Mouse (Mus musculus) midbrain, embryonic 11.5 days (tissue): ENCODE measurements around the gene Glyctk. TPM values are rescaled to one million over a fixed set of nuclear protein-coding genes. Genes with fewer than 3 reads are reported as not detected.
"Not testable (repeated sequence)": the region's sequence is repeated elsewhere in the genome, so short reads cannot be mapped to it uniquely, and the experiment has no call there.

ENCODE experiments used
- ATAC-seq: fragments of 200-750 bp; cut with Nextera tagmentation; 2 replicates; pipeline ENCODE4 v1.8.0; 2017; ENCODE audit warnings: moderate TSS enrichment, moderate library complexity; ENCODE audit not compliant: low FRiP score
- DNase-seq: peaks from one replicate; pipeline ENCODE4 v3.0.0; 2015; ENCODE audit warnings: low spot score; ENCODE audit errors: missing footprints
- H3K27ac ChIP-seq: fragments of 300-500 bp; sonication (generic); 2 replicates; pipeline ENCODE4 v1.5.1; 2014; ENCODE audit warnings: low read depth, low read length
- H3K27me3 ChIP-seq: fragments of 300-500 bp; sonication (generic); 2 replicates; pipeline ENCODE4 v1.6.1; 2014; ENCODE audit warnings: mild to moderate bottlenecking, low read length, moderate library complexity, mixed read lengths; ENCODE audit not compliant: control insufficient read depth, insufficient read depth
- H3K36me3 ChIP-seq: fragments of 300-500 bp; sonication (generic); 2 replicates; pipeline ENCODE4 v1.6.1; 2014; ENCODE audit warnings: mild to moderate bottlenecking, low read length, moderate library complexity, mixed read lengths; ENCODE audit not compliant: control insufficient read depth, insufficient read depth
- H3K4me1 ChIP-seq: fragments of 300-500 bp; sonication (generic); 2 replicates; pipeline ENCODE4 v1.6.1; 2014; ENCODE audit warnings: low read length; ENCODE audit not compliant: control insufficient read depth, insufficient read depth
- H3K4me2 ChIP-seq: fragments of 300-500 bp; sonication (generic); 2 replicates; pipeline ENCODE4 v1.6.1; 2014; ENCODE audit warnings: mild to moderate bottlenecking, moderate library complexity
- H3K4me3 ChIP-seq: fragments of 300-500 bp; sonication (generic); 2 replicates; pipeline ENCODE4 v1.5.1; 2014; ENCODE audit warnings: low read depth, low read length
- H3K9ac ChIP-seq: fragments of 300-500 bp; sonication (generic); 2 replicates; pipeline ENCODE4 v1.6.1; 2014; ENCODE audit warnings: low read length
- H3K9me3 ChIP-seq: fragments of 300-500 bp; sonication (generic); 2 replicates; pipeline ENCODE4 v1.6.1; 2016; ENCODE audit warnings: low read length; ENCODE audit not compliant: control insufficient read depth
- WGBS: fragments of 180-500 bp; shearing (Covaris S2); extraction: QIAGEN DNeasy Blood & Tissue Kit; methylation state at CpG from one replicate; pipeline ENCODE4 v1.1.7; 2014; 5-methylcytosine and 5-hydroxymethylcytosine counted together
- polyA plus RNA-seq: library from polyadenylated mRNA; unstranded; fragments of >200 nt; fragmentation: Nextera tagmentation; extraction: Ambion mirVana; gene quantifications from 2 replicates; pipeline ENCODE4 v1.2.1, GENCODE M21; 2014

The Glyctk gene
- polyA plus RNA-seq, 1 experiment from 2014 or later: 5.6 TPM

- H3K36me3 ChIP-seq: no peaks in the 10 kb centered on the region
- no peaks in the 10 kb centered on the region for H3K9me3 ChIP-seq
- peak within 1 kb of the TSS; percentile 87 for H3K27ac ChIP-seq
- WGBS: under 1% methylated on average over 73 of the region's 81 CpGs
- peak within 1 kb of the TSS; percentile 85 for H3K9ac ChIP-seq
- no peaks in the 10 kb centered on the region for H3K27me3 ChIP-seq
- peak within 1 kb of the TSS; percentile 75 for H3K4me3 ChIP-seq
- peak; percentile 99 for DNase-seq
- H3K4me2 ChIP-seq: peak within 1 kb of the TSS; percentile 70
- H3K4me1 ChIP-seq: peaks cover 12% of the 10 kb centered on the region
- ATAC-seq: peak; percentile 93
Measured at GRCm38 (mm10) chr9:106170556-106171345, 12.8 kb upstream of the Glyctk start, which contains the start of gene Wdr82. TSS of gene Wdr82 (plus strand) at chr9:106170928.

- 41% methylated on average over 6 of the region's 6 CpGs for WGBS
- Histone ChIP-seq H3K4me2 (peak overlapping the region; percentile 70), H3K27ac (no peak overlapping the region), H3K9ac (no peak overlapping the region), H3K4me1 (peaks cover 12% of the 10 kb centered on the region), H3K9me3 (no peaks in the 10 kb centered on the region), H3K36me3 (no peaks in the 10 kb centered on the region), H3K27me3 (no peaks in the 10 kb centered on the region), H3K4me3 (peak overlapping the region; percentile 75; the same call in 1 of the 2 replicates)
- no peak for ATAC-seq
- DNase-seq: no peak
Measured at GRCm38 (mm10) chr9:106169917-106170316, 12.0 kb upstream of the Glyctk start.

GRCm38 (mm10) chr9:106169006-106169405 lies 11.1 kb upstream of the Glyctk start:
- 84% methylated on average over 1 of the region's 1 CpGs for WGBS

GRCm38 (mm10) chr9:106167703-106168102 lies 9.8 kb upstream of the Glyctk start:
- no peak for DNase-seq
- Histone ChIP-seq H3K9me3 (no peaks in the 10 kb centered on the region), H3K27me3 (no peaks in the 10 kb centered on the region), H3K36me3 (no peaks in the 10 kb centered on the region), H3K27ac (no peak overlapping the region), H3K9ac (no peak overlapping the region), H3K4me2 (no peak overlapping the region), H3K4me1 (0 out of 2 replicates have a peak, but pooled peaks cover 3% of the 10 kb centered on the region), H3K4me3 (no peak overlapping the region)
- no peak for ATAC-seq
- 41% methylated on average over 1 of the region's 1 CpGs for whole genome bisulfite sequencing

More at GRCm38 (mm10) chr9:106169006-106169405, 11.1 kb upstream of the Glyctk start:
- not testable (repeated sequence) for H3K27me3 ChIP-seq, DNase-seq, H3K36me3 ChIP-seq, H3K27ac ChIP-seq, H3K9me3 ChIP-seq, H3K9ac ChIP-seq, H3K4me3 ChIP-seq, ATAC-seq, H3K4me2 ChIP-seq
- H3K4me1 ChIP-seq: peaks cover 11% of the 10 kb centered on the region

- Histone ChIP-seq H3K27ac (no peak overlapping the region), H3K27me3 (no peaks in the 10 kb centered on the region), H3K9me3 (no peaks in the 10 kb centered on the region), H3K9ac (no peak overlapping the region), H3K4me2 (no peak overlapping the region), H3K4me1 (0 out of 2 replicates have a peak, but pooled peaks cover 3% of the 10 kb centered on the region), H3K36me3 (no peaks in the 10 kb centered on the region), H3K4me3 (no peak overlapping the region)
- WGBS: 72% methylated on average over 3 of the region's 3 CpGs
- no peak for ATAC-seq
- no peak for DNase-seq
Measured at GRCm38 (mm10) chr9:106167241-106167640, 9.3 kb upstream of the Glyctk start.

DNA sequence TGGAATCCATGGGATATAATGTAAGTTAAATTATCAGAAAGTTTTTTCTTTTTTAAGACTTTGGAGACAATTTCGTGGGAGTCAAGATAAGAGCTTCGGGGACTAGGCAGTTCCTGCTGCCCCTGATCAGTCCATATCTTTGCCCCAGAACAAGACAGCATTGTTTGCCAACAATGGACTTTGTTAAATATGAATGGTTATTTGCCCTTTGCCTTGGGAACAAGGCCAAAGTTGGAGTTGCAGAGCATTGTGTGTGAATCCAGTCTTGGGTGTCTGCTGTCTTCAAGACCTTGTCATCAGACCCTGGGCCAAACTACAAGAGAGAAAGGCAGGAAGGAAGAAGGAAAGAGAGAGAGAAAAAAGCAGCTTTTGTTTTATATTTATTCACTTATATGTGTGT lies 8.8 kb upstream of the Glyctk start:
- no peaks in the 10 kb centered on the region for H3K27me3 ChIP-seq
- 0 out of 2 replicates have a peak, but pooled peaks cover 3% of the 10 kb centered on the region for H3K4me1 ChIP-seq
- H3K4me3 ChIP-seq: no peak overlapping the region
- DNase-seq (no peak), ATAC-seq (no peak)
- 83% methylated on average over 2 of the region's 2 CpGs for WGBS
- H3K9me3 ChIP-seq: no peaks in the 10 kb centered on the region
- H3K9ac ChIP-seq: no peak overlapping the region
- H3K27ac ChIP-seq: no peak overlapping the region
- no peaks in the 10 kb centered on the region for H3K36me3 ChIP-seq
- no peak overlapping the region for H3K4me2 ChIP-seq

- H3K4me1 ChIP-seq: peaks cover 5% of the 10 kb centered on the region; the same call in 1 of the 2 replicates
- WGBS: 39% methylated on average over 5 of the region's 5 CpGs
- DNase-seq (no peak), ATAC-seq (no peak)
- H3K9ac ChIP-seq: peak overlapping the region; percentile 77
- H3K9me3 ChIP-seq: no peaks in the 10 kb centered on the region
- peak overlapping the region; percentile 57 for H3K4me2 ChIP-seq
- peak overlapping the region; percentile 43 for H3K4me3 ChIP-seq
- no peaks in the 10 kb centered on the region for H3K36me3 ChIP-seq
- H3K27me3 ChIP-seq: no peaks in the 10 kb centered on the region
- H3K27ac ChIP-seq: peak overlapping the region; percentile 90
Measured at GRCm38 (mm10) chr9:106160426-106160825, 2.5 kb upstream of the Glyctk start.

GRCm38 (mm10) chr9:106159784-106160301 lies 1.9 kb upstream of the Glyctk start:
- no peaks in the 10 kb centered on the region for H3K27me3 ChIP-seq
- H3K4me2 ChIP-seq: peak overlapping the region; percentile 57
- H3K27ac ChIP-seq: peak overlapping the region; percentile 90
- 1% methylated on average over 24 of the region's 24 CpGs for WGBS
- H3K36me3 ChIP-seq: no peaks in the 10 kb centered on the region
- H3K4me1 ChIP-seq: peaks cover 5% of the 10 kb centered on the region; the same call in 1 of the 2 replicates
- peak overlapping the region; percentile 77 for H3K9ac ChIP-seq
- peak overlapping the region; percentile 43 for H3K4me3 ChIP-seq
- H3K9me3 ChIP-seq: no peaks in the 10 kb centered on the region
- DNase-seq (peak; percentile 98), ATAC-seq (peak; percentile 82)

DNA sequence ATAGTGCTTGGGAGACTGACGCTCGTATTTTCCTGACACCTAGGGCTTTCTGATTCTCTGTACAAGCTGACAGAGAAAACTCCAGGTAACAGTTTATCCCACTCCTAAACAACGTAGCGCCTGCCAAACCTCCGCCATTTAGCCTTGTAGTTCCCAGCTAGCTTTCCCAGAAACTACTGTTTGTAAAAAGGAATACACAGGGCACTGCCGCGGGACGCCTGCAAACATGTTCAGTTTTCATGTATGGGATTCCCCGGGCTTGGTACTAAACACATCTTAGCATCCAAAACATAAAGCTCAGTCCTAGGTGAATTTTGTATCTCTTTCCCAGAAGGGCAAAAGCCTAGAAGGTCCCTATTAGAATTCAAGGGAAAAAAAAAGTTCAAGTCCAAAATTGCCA lies 1.3 kb upstream of the Glyctk start:
- Histone ChIP-seq H3K9me3 (no peaks in the 10 kb centered on the region), H3K4me1 (peaks cover 5% of the 10 kb centered on the region; the same call in 1 of the 2 replicates), H3K4me2 (peak overlapping the region; percentile 57; the same call in 1 of the 2 replicates), H3K27ac (no peak overlapping the region), H3K4me3 (no peak overlapping the region), H3K36me3 (0 out of 2 replicates have a peak, but pooled peaks cover 2% of the 10 kb centered on the region), H3K27me3 (no peaks in the 10 kb centered on the region), H3K9ac (no peak overlapping the region)
- DNase-seq: no peak
- no peak for ATAC-seq
- WGBS: 81% methylated on average over 9 of the region's 9 CpGs
